Mouse (Mus musculus): ENCODE results near the gene Marcksl1.

DNA sequence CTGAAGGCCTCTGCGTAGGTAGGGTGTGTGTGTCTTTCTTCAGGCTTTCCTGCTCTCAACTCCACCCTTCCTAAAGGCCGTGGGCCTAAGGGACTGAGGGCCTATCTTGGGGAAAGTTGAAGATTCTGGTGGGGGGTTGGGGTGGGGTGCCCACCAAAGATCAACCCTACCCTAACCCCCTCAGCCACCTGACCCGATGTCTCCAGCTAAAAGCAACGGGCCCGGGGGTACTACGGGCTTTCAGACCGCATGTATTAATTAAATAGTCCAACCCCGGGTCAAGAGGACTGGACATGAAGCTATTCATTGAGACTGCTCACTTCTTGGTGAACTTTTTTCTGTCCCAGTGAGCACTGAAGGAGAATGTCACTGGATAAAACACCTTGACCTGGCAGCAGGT is 13.4 kb upstream of the Marcksl1 start:
- TF ChIP-seq CTCF (IDR thresholded peaks at IDR 0.05; ENCODE audit: control insufficient read depth, insufficient read depth, insufficient replicate concordance, low read depth, low read length) = no peak
- TF ChIP-seq POLR2A (IDR thresholded peaks at IDR 0.05; ENCODE audit: control insufficient read depth, low read depth, low read length) = no peak

All from testis, adult 2 months (tissue).